Mouse (Mus musculus): ENCODE results near the gene Slc38a6.

Slc38a6 gene

DNA sequence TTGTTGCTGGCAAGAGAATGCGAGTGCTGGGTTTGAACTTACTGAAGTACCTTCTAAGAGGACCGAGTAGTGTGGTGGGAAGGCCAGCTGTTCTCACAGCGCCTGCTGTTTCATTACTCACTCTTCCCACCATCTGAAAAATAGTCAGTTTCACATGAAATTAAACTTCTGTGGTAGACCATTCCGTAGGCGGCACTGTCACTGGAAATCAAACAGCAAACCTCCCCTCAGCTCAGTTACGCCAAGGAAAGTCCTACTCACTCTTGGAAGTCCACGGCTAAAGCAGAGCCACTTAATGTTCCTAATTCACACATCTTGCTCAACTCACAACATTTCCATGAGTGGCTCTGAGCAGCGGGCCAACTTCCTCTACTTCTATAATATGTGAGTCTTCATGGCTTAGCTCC, 37.6 kb downstream of the Slc38a6 start:
- in situ Hi-C loops (cut with MboI): no loop called here

DNA sequence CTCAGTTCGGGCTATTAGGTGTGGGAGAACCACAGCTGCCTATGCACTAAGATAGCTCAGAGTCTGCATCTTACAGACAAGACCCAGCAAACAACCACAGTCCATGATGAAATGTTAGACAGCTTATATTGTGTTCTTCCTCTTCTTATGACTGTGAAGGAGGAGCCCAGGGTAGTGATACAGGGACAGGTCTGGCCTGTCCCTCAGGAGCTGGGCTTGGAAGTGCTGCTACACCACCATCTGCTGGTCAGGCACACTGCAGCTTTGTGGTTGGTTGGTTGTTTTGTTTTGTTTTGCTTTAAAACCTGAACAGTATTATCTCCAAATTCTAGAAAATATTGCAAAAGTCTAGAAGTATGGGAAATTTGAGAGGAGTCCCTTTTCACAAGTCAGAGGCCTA, 38.2 kb downstream of the Slc38a6 start:
- in situ Hi-C loops (cut with MboI): no loop called here

DNA sequence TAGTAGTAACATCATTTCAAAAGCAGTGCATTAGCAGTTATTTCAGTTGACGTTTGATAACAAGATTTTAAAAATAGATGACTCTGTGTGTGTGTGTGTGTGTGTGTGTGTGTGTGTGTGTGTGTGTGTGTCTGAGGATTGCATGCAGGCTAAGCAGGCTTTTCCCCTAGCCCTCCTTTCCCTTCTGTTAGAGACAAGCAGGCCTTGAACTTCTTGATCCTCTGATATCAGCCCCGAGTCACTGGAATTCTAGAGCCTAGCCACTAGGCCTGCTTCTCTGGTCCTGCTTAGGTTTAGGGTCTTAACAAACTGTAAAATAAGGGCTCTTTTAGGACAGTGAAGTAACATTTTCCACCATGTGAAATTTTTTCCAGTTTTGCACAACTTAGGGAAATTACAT, 38.6 kb downstream of the Slc38a6 start:
- in situ Hi-C loops (cut with MboI): no loop called here

DNA sequence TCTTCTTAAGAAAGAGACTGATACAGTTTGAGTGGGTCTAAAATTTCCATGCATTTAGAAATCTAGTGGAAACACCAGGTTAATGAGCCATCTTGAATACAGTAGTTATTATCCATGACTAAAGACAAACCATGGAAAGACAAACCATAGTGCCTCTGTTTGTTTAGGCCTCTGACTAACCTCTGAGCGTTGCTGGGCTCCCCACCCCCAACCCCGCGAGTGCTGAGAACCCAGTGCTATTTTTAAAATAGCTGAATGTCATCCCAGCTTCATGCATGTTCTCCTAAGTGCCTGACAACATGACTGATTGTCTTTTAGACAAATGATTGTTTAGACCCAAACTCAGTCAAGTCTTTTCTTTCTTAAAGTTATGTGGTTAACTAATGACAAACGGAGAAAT, 39.0 kb downstream of the Slc38a6 start:
- in situ Hi-C loops (cut with MboI): no loop called here

DNA sequence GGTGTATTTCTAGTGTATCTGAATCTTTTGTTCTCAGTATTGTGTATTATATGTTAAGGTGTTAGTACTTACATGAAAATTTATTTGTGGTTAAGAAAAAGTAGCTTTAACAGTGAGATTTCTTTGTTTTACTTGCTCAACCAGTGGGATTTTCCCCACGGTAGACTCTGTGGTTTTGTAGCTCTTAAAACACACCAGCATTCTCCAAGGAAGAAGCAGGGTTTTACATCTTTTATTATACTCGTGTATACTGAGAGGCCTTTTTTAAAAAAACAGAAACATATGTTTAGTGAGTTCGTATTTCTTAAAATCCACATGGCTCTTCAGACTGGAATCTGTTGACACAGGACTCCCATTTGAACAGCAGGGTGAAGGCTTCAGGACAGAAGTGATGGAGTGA, 40.8 kb downstream of the Slc38a6 start:
- in situ Hi-C loops (cut with MboI): no loop called here

DNA sequence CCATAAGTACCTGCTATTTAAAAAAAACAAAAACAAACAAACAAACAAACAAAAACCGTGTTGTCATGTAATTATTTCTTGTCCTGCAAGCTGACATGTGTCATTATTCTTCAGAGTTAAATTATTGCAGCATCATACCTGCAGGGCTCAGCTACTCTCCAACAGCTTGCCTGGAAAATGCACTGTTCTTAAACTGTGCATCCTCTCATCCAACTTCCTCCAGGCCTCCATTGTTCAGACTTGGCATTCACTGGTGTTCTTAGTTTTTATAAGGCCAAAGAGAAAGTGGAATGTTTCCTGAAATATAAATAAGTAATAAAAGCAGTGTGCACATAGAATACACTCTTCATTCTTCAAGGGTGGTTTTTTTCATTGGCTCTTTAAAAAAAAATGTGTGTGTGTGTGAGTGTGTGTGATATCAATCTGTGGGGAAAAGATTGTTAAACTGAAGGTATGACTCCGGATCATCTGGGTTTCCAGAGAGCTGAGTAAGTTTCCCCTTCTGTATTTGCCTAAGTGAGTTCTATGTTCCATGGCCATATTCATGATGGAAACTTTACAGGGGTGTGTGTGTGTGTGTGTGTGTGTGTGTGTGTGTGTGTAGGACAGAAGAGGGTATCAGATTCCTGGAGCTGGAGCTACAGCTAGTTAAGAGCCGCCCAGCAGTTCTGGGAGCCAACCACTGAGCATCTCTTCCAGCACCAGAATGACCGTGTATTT, 42.0 kb downstream of the Slc38a6 start:
- in situ Hi-C loops (cut with MboI): no loop called here

DNA sequence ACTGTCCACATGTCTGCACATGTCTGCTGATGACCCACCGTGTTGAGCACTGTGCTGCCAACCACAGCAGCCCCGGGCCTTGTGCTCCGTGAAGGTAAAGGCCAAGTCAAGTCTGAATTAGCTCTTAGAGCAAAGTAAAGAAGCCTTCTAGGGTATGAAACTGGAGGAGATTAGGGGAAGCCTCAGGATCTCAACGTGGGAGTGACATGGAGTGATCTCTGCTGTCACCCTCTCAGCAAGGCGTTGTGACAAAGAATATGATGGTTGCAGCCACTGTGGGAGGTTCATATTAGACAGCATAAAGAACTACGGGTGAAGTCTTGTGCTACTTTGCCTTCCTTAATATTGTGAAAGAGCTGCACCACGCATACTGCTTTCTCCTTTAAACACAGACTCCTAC, 43.7 kb downstream of the Slc38a6 start:
- in situ Hi-C loops (cut with MboI): no loop called here

DNA sequence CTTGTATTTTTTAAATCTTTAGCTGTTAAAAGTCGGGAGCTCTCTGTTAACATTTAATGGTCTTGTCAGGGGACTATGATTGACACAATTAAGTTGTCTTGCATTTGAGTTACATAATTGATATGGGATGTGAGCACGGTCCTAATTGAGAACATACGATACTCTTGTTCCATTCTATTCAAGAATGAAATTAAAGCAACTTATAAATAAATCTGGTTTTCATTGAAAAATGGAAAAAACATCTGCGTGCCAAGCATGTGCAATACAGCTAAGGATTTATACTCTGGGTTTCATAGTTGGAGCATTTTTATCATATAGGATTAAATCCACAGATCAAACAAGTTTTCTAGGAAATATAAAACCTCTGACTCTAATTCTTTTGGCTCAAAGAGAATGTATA, 46.1 kb downstream of the Slc38a6 start:
- in situ Hi-C loops (cut with MboI): no loop called here

DNA sequence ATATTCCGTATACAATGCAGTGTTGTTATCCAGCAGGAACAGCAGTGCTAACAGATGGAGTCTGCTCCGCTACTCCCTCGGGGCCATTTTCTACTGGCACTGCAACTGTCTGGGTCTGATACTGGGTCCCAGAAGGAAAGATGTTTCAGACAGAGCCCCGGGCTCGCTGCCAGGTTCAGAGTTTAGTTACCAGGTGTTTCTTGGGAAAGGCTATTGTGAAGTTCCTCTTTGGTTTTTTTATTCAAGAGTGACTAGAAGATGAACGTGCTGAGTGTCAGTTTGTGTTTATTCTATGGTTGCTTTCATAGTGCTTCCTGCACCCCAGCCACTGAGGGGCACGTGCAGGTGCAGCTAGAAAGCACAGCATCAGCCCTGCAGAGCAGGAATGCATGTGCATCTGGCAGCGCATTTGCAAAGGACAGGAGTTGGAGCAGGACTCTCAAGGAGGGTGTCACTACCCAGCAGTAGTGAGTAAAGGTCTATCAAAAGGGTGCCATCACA, 47.5 kb downstream of the Slc38a6 start:
- in situ Hi-C loops (cut with MboI): no loop called here

DNA sequence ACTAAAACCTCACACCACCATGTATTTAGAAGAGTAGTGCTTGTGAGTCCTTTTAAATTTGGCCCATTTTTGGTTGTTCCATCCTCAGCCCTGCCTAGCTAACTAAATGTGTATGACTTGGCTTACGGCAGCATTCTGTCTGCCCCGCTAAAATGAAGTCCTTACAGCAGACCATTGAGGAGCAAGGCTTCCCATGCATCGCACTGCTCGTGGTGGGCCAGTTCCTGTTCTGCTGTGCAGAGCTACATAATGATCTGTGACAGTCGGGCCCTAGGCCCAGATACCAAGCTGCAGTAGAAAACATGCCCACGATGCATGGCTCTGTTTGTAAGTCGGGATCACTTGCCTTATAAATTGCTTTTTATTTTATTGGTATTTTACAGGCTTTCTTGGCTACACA, 50.5 kb downstream of the Slc38a6 start:
- in situ Hi-C loops (cut with MboI): no loop called here

DNA sequence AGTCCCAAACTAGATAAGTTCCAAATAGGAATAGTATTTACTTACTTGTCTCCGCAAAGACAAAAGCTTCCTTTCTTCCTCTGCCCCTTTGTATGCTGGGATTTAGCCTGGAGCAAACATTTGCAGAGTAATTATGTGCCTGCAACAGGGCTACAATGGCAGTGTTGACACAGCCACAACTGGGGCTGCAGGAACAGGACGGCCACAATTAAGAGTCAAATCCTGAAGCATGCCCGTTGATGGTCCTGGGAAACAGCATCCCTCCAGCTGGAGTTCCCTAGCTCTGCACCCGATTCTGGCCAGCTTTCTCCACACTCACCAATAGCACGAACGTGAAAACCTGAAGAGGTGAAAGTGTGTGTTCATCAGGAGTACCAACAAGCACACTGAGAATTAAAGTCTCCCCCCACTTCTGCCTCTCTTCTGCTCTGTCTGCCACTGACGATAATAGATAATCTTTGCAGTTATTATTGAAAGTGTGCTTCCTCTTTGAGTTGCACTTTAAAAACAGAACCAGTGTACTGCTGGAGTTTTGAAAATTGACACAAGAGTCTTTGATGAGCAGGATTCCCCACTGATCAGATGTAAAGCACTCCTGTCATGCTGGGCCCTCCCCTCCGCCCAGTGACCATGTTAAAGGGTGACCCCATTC, 54.2 kb downstream of the Slc38a6 start:
- in situ Hi-C loops (cut with MboI): no loop called here

DNA sequence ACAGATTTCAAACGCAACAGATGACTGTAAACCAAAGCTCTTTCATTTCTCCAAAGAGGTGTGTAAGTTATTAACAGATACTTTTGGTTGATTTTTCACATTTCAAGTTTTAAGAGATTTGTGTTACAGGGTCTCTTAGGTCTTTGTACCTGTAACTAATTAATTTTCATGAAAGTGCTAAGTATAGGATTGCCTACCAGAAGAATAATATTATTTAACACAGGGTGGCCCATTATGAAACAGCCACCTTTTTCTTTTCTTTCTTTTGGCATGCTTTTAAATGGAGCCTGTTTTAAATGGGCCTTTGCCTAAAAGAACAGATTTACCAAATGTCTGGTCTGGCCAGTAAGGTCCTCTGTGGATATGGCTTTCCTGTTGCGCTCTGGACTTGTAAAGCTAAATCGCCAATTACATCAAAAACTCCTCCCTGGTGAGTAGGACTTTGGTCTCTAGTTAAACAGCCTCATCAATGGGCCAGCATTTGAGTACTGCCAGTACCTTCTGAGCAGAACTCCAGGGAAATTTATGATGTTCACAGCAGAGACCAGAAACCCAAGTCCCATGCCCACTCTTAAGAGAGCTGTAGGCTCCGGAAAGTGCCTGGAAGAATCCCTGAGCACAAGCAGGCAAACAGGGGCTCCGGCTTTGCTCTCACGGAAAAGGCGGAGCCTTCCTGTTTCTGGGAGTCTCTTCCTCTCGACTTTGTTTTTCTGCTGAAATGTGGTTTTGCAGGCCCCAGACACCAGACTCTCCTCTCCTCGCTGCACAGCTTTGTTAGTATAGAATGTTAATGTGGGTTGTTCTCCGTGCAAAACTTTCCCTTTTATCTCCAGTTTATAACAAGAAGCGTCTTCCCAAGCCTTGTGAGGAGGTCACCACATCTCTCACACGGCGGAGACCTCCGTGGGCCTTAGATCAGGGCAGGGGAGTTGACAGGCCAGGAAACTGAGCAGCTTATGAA, 55.4 kb downstream of the Slc38a6 start:
- in situ Hi-C loops (cut with MboI): no loop called here

DNA sequence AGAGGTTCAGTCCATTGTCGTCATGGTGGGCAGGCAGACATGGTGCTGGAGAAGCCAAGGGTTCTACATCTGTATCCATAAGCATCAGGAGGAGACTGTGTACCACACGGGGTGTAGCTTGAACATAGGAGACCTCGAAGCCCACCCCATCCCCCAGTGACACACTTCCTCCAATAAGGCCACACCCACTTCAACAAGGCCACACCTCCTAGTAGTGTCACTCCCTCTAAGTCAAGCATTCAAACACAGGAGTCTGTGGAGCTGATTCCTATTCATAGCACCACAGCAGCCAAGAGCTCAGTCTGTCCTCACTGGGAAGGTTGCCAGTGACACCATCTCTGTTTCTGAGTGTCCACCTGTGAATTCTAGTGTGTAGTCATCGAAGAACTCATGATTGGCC, 57.7 kb downstream of the Slc38a6 start:
- in situ Hi-C loops (cut with MboI): no loop called here

DNA sequence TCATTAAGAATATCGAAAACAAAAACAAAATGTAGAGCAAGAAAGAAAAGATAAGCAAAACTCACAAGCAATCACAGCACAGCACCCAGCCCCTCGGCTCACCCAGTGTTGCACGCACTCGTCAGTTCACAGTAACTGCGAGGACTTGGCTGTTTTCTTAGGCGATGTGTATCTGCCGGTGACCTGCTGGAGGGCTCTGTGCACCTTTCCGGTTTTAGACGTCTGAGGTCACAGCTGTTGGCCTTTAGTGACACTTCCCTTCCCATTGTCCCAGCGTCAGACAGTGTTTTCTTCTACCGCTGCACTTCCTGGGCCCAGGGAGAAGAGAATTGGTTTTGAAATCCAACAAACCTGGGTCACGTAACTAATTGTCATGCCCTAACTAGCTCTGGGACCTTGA, 58.6 kb downstream of the Slc38a6 start:
- in situ Hi-C loops (cut with MboI): no loop called here

DNA sequence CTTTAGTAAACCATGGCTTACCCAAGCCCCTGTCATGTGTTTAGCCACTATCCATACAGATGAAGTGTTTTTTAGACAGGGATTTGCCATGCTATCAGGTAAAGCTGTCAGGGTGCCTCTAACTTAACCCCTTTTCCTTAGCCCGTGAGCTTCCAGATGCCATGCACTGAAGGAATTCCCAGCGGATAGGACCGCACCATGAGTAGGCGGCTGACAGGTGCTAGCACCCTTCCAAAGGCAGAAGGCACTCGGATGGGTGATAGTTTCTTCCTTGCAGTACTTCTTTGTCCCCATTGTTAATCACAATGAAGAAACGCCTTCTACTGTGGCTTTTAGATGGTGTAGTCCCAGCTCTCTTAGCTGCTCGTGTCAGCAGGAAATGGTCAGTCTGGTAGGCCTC, 60.6 kb downstream of the Slc38a6 start:
- in situ Hi-C loops (cut with MboI): no loop called here

DNA sequence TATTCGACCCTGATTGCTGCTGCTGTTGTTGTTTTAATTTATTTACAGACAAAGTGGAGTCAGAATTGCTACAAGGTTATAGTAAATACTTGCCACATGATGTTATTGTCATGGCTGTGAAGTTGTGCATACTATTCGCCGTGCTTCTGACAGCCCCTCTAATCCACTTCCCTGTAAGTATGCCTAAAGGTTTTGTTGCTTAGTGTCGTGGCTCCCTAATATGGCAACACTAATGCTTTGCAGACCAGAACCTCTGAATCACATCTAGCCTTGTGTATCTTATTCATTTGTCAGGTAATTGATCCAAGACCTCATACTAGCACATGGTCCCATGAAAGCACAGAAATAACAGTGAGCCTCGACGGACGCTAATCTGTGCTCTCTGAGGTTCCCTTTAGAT, 63.9 kb downstream of the Slc38a6 start:
- in situ Hi-C loops (cut with MboI): no loop called here

DNA sequence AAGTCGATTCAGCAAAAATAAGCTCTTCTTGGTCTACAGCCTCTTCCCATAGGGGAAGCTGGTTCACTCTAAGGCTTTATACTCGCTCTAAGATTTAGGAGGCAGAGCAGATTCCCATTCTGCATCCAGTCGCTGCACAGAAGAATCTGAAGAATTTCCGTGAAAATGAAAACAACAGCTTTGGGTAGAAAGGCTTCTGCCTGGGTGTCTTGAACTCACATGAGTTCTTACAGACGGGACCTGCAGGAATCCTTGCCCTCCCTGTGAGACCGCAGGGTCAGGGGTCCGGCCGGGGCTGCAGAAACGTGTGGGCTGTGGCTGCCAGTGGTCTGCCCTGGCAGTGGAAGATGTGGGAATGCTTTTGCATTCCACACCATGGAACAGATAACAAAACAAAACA, 64.4 kb downstream of the Slc38a6 start:
- in situ Hi-C loops (cut with MboI): no loop called here

DNA sequence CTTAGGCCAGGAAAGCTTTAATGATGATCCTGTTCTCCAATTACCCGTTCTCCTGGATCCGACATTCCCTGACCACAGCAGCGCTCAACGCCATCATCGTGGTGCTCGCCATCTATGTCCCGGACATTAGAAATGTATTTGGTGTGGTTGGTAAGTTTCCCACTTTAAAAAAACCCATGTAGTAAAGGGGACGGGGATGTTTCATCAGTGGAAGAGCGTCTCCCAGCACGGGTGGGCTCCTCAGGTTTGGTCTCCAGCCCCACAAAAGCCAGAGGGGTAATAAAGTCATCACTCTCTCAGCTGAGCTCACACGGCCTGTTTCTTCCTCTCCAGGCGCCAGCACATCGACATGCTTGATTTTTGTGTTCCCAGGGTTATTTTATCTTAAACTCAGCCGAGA, 65.2 kb downstream of the Slc38a6 start:
- in situ Hi-C loops (cut with MboI): no loop called here

DNA sequence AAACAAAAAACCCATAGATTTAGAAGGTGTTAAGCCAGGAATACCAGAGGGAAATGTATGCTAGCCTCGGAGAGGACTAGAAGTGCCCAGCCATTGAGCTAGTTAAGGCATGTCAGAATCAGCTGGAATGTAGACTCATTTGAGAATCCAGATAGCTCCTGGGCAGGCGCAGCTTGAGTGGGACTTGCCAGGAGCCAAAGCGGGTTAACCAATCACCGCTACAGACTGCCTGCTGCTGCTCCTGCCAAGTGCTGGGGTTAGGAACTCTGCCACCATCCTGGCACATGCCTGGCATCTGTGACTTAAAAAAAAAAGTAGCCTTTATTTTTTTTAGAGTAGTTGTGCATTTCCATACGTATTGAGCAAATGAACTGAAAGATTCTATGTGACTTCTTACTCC, 66.8 kb downstream of the Slc38a6 start:
- in situ Hi-C loops (cut with MboI): no loop called here

DNA sequence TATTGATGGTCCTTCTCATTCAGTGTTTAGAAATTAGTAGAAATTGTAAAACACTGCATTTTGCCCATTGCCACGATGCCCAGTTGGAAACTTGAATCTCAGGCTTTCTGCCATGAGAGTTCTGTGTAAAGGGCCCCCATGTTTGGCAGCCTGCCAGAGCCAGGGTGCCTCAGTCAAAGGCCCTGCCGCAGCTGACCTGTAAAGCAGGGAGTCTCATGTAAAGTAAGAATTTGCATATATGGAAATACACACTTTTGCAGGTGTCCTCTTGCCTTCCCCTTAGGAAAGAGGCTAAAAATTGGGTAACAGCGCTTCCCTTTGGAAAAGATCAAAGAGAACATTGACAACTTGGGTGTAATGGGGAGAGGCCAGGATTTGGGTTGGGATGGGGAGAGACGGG, 67.9 kb downstream of the Slc38a6 start:
- in situ Hi-C loops (cut with MboI): no loop called here

DNA sequence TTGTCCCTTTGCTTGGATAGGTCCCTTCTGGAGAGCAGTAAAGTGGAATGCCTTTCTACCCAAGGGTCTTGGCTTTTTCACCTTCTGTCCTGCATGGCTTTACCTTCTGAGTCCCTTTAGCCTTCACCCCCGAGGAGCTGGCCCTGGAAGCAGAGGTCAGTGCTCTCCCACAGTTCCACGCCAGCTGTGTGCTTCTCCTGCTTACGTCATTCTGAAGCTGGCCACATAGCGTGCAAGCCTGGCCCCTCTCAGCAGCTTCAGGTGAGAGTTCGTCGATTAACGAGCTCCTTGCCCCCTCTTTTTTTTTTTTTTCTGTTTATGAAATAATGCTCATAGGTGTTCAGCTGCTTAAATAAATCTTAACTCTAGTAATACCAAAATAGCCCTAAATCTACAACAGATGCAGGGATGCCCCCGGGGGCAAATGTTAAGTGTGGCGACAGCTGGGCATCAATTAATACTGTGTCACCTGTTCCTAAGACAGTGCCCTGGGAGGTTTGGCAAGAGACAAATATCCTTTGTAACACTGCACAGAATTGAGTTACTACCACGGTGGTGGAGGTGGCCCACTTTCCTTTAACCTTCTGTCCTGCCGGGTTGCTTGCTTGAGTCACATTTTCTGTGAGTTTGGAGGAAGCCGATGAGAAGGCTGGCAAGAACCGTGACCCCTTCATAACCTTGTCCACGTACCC, 68.7 kb downstream of the Slc38a6 start:
- in situ Hi-C loops (cut with MboI): no loop called here

DNA sequence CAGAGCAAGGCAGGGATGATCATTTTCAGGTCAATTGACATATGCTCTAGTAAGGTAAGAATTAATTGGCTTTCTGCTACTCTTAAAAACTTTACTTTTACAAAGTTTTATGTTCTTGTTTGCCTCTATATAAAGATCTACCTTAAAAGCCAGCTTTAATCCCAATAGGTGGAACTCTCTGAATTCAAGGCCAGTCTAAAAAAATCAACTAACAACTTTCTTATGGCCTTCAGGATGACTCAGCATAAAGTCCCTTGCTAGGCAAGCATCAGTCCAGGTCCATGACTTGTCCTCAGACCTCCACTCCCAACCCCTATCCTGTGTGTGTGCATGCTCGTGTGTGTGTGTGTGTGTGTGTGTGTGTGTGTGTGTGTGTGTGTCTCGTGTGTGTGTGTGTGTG, 70.1 kb downstream of the Slc38a6 start:
- in situ Hi-C loops (cut with MboI): no loop called here
